Mouse (Mus musculus): Measurements from ENCODE around the gene Rnaseh2a. TPM values are rescaled to one million over a fixed set of nuclear protein-coding genes. Genes with fewer than 3 reads are reported as not detected.

Rnaseh2a gene
- polyA plus RNA-seq, 1 experiment from 2014 or later = 57.5 TPM

DNA sequence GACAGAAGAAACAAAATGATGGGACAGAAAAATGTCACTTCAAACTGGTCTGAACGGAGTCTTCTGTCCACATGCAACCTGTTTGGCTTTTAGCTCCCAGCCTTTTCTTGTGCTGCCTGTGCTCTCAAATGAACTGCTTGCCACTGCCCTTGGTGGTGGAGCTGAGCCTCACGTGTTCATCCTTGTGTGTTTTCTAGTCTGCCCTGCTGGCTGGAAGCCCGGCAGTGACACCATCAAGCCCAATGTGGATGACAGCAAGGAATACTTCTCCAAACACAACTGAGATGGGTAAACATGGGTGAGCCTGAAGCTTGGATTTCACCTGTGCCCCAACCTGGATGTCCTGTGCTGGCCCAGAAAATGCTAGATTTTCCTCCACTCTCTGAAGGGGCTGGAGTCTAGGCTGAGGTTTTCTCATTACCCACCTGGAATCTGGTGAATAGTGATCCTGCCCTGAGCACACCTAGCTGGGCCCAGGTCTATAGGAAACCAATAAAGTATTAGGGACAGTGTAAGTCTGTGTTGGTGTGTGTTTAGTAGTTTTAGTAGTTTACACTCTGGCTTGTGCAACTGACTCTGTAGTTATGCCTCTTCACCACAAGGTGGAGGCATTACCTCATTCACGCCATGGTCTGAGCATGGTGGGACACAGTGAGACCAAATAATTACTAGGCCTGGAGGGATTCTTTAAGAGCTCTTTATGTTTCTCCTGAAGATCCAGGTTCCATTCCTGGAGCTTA, 4.4 kb upstream of the Rnaseh2a start:
- no peaks in the 10 kb centered on the region for H3K9me3 ChIP-seq (ENCODE audit: control insufficient read depth, low read length)
- no peak overlapping the region for H3K9ac ChIP-seq (ENCODE audit: low read depth, low read length)
- no peak overlapping the region for H3K4me3 ChIP-seq (ENCODE audit: low read length)
- H3K4me2 ChIP-seq (ENCODE audit: low read length) = no peak overlapping the region
- WGBS = 65% methylated on average over 4 of the region's 4 CpGs
- ATAC-seq = no peak
- peaks cover 5% of the 10 kb centered on the region; the same call in 1 of the 2 replicates for H3K27me3 ChIP-seq (replicated peaks; ENCODE audit: control insufficient read depth, insufficient read depth, low read length)
- H3K36me3 ChIP-seq (ENCODE audit: control insufficient read depth, insufficient read depth, low read length) = peaks cover 16% of the 10 kb centered on the region; the same call in 1 of the 2 replicates
- peaks cover 44% of the 10 kb centered on the region for H3K4me1 ChIP-seq (ENCODE audit: control insufficient read depth, insufficient read depth, low read depth, low read length)
- H3K27ac ChIP-seq (ENCODE audit: low read depth, low read length) = no peak overlapping the region

DNA sequence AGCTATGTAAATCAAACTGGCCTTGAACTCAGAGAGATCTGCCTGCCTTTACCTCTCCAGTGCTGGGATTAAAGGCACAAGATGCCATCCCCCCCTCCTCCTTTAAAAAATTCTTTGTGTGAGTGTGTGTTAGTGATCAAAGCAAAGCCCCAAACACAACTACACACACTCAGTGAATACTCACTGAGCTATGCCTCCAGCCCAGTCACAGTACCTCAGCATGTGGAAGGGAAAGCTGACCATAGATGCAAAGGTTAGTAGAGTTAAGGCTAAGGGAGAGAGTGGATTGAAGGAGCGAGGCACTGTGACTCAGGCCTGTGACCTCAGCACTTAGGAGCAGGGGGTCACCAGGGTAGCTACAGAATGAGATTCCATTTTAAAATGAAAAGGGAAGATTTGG, 3.5 kb upstream of the Rnaseh2a start:
- Histone ChIP-seq H3K4me3 (ENCODE audit: low read length) (no peak overlapping the region), H3K9me3 (ENCODE audit: control insufficient read depth, low read length) (no peaks in the 10 kb centered on the region), H3K9ac (ENCODE audit: low read depth, low read length) (no peak overlapping the region), H3K27me3 (replicated peaks; ENCODE audit: control insufficient read depth, insufficient read depth, low read length) (peaks cover 5% of the 10 kb centered on the region; the same call in 1 of the 2 replicates), H3K27ac (ENCODE audit: low read depth, low read length) (no peak overlapping the region), H3K4me1 (ENCODE audit: control insufficient read depth, insufficient read depth, low read depth, low read length) (peaks cover 46% of the 10 kb centered on the region), H3K36me3 (ENCODE audit: control insufficient read depth, insufficient read depth, low read length) (peaks cover 16% of the 10 kb centered on the region; the same call in 1 of the 2 replicates), H3K4me2 (ENCODE audit: low read length) (no peak overlapping the region)
- 81% methylated on average over 1 of the region's 1 CpGs for WGBS
- ATAC-seq = no peak

- peaks cover 16% of the 10 kb centered on the region; the same call in 1 of the 2 replicates for H3K36me3 ChIP-seq (ENCODE audit: control insufficient read depth, insufficient read depth, low read length)
- H3K27ac ChIP-seq (ENCODE audit: low read depth, low read length) = no peak overlapping the region
- no peaks in the 10 kb centered on the region for H3K9me3 ChIP-seq (ENCODE audit: control insufficient read depth, low read length)
- H3K4me2 ChIP-seq (ENCODE audit: low read length) = peak overlapping the region; percentile 95
- peak overlapping the region; percentile 92 for H3K9ac ChIP-seq (ENCODE audit: low read depth, low read length)
- peaks cover 33% of the 10 kb centered on the region for H3K4me1 ChIP-seq (ENCODE audit: control insufficient read depth, insufficient read depth, low read depth, low read length)
- ATAC-seq = no peak
- H3K27me3 ChIP-seq (replicated peaks; ENCODE audit: control insufficient read depth, insufficient read depth, low read length) = no peaks in the 10 kb centered on the region
- WGBS = 50% methylated on average over 5 of the region's 5 CpGs
- peak overlapping the region; percentile 79 for H3K4me3 ChIP-seq (ENCODE audit: low read length)
Observed at GRCm38 (mm10) chr8:84970913-84971312, 1.3 kb upstream of the Rnaseh2a start.

DNA sequence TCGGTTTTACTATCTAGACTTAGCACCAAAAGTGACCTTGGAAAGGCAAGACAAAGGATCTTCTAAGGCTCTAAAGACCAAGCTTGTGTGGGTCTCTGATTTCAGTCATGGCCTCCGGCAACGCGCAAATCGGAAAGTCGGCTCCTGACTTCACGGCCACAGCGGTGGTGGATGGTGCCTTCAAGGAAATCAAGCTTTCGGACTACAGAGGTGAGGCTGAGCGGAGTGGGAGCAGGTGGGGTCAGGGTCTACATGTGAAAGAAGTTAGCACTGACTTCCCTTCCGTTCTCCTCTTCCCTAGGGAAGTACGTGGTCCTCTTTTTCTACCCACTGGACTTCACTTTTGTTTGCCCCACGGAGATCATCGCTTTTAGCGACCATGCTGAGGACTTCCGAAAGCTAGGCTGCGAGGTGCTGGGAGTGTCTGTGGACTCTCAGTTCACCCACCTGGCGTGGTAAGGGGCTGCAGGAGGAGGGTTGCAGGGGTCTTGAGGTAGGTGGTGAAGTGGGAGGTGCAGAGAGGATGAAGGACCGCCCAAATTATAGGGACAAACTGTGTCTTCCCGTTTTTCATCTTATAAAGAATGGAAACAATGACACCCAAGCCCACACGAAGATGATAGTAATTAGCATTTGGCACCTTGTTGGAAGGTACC, 696 bp upstream of the Rnaseh2a start:
- 6% methylated on average over 21 of the region's 21 CpGs for WGBS
- Histone ChIP-seq H3K36me3 (ENCODE audit: control insufficient read depth, insufficient read depth, low read length) (peaks cover 16% of the 10 kb centered on the region; the same call in 1 of the 2 replicates), H3K4me2 (ENCODE audit: low read length) (peak overlapping the region; percentile 95), H3K4me1 (ENCODE audit: control insufficient read depth, insufficient read depth, low read depth, low read length) (peaks cover 29% of the 10 kb centered on the region), H3K9ac (ENCODE audit: low read depth, low read length) (peak overlapping the region; percentile 92), H3K27ac (ENCODE audit: low read depth, low read length) (peak overlapping the region; percentile 92), H3K4me3 (ENCODE audit: low read length) (peak overlapping the region; percentile 79), H3K9me3 (ENCODE audit: control insufficient read depth, low read length) (no peaks in the 10 kb centered on the region), H3K27me3 (replicated peaks; ENCODE audit: control insufficient read depth, insufficient read depth, low read length) (no peaks in the 10 kb centered on the region)
- no peak for ATAC-seq

GRCm38 (mm10) chr8:84968650-84969049, 917 bp downstream of the Rnaseh2a start:
- Histone ChIP-seq H3K36me3 (ENCODE audit: control insufficient read depth, insufficient read depth, low read length) (peaks cover 11% of the 10 kb centered on the region; the same call in 1 of the 2 replicates), H3K4me1 (ENCODE audit: control insufficient read depth, insufficient read depth, low read depth, low read length) (peaks cover 34% of the 10 kb centered on the region), H3K4me3 (ENCODE audit: low read length) (peak overlapping the region; percentile 79), H3K9me3 (ENCODE audit: control insufficient read depth, low read length) (no peaks in the 10 kb centered on the region), H3K27ac (ENCODE audit: low read depth, low read length) (peak overlapping the region; percentile 56; the same call in 1 of the 2 replicates), H3K9ac (ENCODE audit: low read depth, low read length) (peak overlapping the region; percentile 92), H3K27me3 (replicated peaks; ENCODE audit: control insufficient read depth, insufficient read depth, low read length) (no peaks in the 10 kb centered on the region), H3K4me2 (ENCODE audit: low read length) (peak overlapping the region; percentile 95)
- ATAC-seq = no peak
- WGBS = 26% methylated on average over 2 of the region's 2 CpGs

- Histone ChIP-seq H3K9me3 (ENCODE audit: control insufficient read depth, low read length) (no peaks in the 10 kb centered on the region), H3K27ac (ENCODE audit: low read depth, low read length) (no peak overlapping the region), H3K4me1 (ENCODE audit: control insufficient read depth, insufficient read depth, low read depth, low read length) (peaks cover 34% of the 10 kb centered on the region), H3K36me3 (ENCODE audit: control insufficient read depth, insufficient read depth, low read length) (peaks cover 8% of the 10 kb centered on the region; the same call in 1 of the 2 replicates), H3K27me3 (replicated peaks; ENCODE audit: control insufficient read depth, insufficient read depth, low read length) (no peaks in the 10 kb centered on the region), H3K4me3 (ENCODE audit: low read length) (no peak overlapping the region), H3K4me2 (ENCODE audit: low read length) (no peak overlapping the region), H3K9ac (ENCODE audit: low read depth, low read length) (no peak overlapping the region; the same call in 1 of the 2 replicates)
- 91% methylated on average over 13 of the region's 13 CpGs for WGBS
- ATAC-seq = no peak
Observed at GRCm38 (mm10) chr8:84967532-84968304, 1.8 kb downstream of the Rnaseh2a start.

DNA sequence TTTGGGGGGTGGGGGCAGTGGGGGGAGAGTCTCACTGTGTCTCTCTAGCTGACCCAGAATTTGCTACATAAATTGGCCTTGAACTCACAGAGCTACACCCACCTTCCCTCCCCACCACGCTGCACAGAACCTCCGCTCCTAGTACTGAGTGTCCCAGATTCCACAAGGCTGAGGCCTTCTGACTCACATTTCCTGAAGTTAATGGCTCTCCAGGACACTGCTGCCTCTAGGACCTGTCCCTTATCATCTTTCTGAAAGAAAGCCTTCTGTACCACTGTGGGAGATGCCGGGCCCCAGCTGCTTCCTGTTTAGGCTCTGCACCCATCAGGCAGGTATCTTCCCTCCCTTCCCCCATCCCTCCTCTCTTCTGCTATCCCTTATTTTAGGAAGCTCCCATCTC, 3.0 kb downstream of the Rnaseh2a start:
- H3K27ac ChIP-seq (ENCODE audit: low read depth, low read length) = peak overlapping the region; percentile 51; the same call in 1 of the 2 replicates
- no peak overlapping the region; the same call in 1 of the 2 replicates for H3K9ac ChIP-seq (ENCODE audit: low read depth, low read length)
- no peaks in the 10 kb centered on the region for H3K9me3 ChIP-seq (ENCODE audit: control insufficient read depth, low read length)
- no peaks in the 10 kb centered on the region for H3K27me3 ChIP-seq (replicated peaks; ENCODE audit: control insufficient read depth, insufficient read depth, low read length)
- no peak overlapping the region; the same call in 1 of the 2 replicates for H3K4me3 ChIP-seq (ENCODE audit: low read length)
- peak overlapping the region; percentile 97 for H3K4me2 ChIP-seq (ENCODE audit: low read length)
- ATAC-seq = no peak
- WGBS = 68% methylated on average over 3 of the region's 3 CpGs
- H3K36me3 ChIP-seq (ENCODE audit: control insufficient read depth, insufficient read depth, low read length) = peaks cover 4% of the 10 kb centered on the region; the same call in 1 of the 2 replicates
- peaks cover 34% of the 10 kb centered on the region for H3K4me1 ChIP-seq (ENCODE audit: control insufficient read depth, insufficient read depth, low read depth, low read length)

- Histone ChIP-seq H3K9me3 (ENCODE audit: control insufficient read depth, low read length) (no peaks in the 10 kb centered on the region), H3K4me2 (ENCODE audit: low read length) (peak overlapping the region; percentile 97), H3K9ac (ENCODE audit: low read depth, low read length) (peak overlapping the region; percentile 76), H3K27me3 (replicated peaks; ENCODE audit: control insufficient read depth, insufficient read depth, low read length) (no peaks in the 10 kb centered on the region), H3K36me3 (ENCODE audit: control insufficient read depth, insufficient read depth, low read length) (no peaks in the 10 kb centered on the region), H3K4me1 (ENCODE audit: control insufficient read depth, insufficient read depth, low read depth, low read length) (peaks cover 27% of the 10 kb centered on the region), H3K4me3 (ENCODE audit: low read length) (peak overlapping the region; percentile 69), H3K27ac (ENCODE audit: low read depth, low read length) (peak overlapping the region; percentile 72)
- peak; percentile 85 for ATAC-seq
- WGBS = 0% methylated on average over 41 of the region's 41 CpGs
Observed at GRCm38 (mm10) chr8:84965731-84966291, 3.8 kb downstream of the Rnaseh2a start.
